Mouse (Mus musculus) lung, embryonic 16.5 days (tissue): Measurements from ENCODE around the gene Runx3. TPM values are rescaled to one million over a fixed set of nuclear protein-coding genes. Genes with fewer than 3 reads are reported as not detected.
"Not testable (repeated sequence)": the region's sequence is repeated elsewhere in the genome, so short reads cannot be mapped to it uniquely, and the experiment has no call there.

ENCODE experiments used
- ATAC-seq: fragments of 200-750 bp; cut with Nextera tagmentation; 2 replicates; pipeline ENCODE4 v1.8.0; 2017; ENCODE audit warnings: low read depth, mild to moderate bottlenecking, moderate library complexity
- H3K27ac ChIP-seq: fragments of 300-500 bp; sonication (generic); 2 replicates; pipeline ENCODE4 v1.5.1; 2014; ENCODE audit warnings: mild to moderate bottlenecking, control low read depth, low read length
- H3K27me3 ChIP-seq: fragments of 300-500 bp; sonication (generic); 2 replicates; pipeline ENCODE4 v1.6.1; 2014; ENCODE audit warnings: low read depth, low read length, mixed read lengths; ENCODE audit not compliant: control insufficient read depth, insufficient read depth
- H3K36me3 ChIP-seq: fragments of 300-500 bp; sonication (generic); 2 replicates; pipeline ENCODE4 v1.6.1; 2014; ENCODE audit warnings: low read length; ENCODE audit not compliant: control insufficient read depth, insufficient read depth
- H3K4me1 ChIP-seq: fragments of 300-500 bp; sonication (generic); replicated peaks from 2 replicates; pipeline ENCODE4 v1.6.1; 2014; ENCODE audit warnings: low read length, mixed read lengths; ENCODE audit not compliant: control insufficient read depth, insufficient read depth
- H3K4me2 ChIP-seq: fragments of 300-500 bp; sonication (generic); 2 replicates; pipeline ENCODE4 v1.6.1; 2014; ENCODE audit warnings: low read depth, low read length, control low read depth
- H3K4me3 ChIP-seq: fragments of 300-500 bp; sonication (generic); 2 replicates; pipeline ENCODE4 v1.5.1; 2014; ENCODE audit warnings: mild to moderate bottlenecking, low read length, control low read depth
- H3K9ac ChIP-seq: fragments of 300-500 bp; sonication (generic); 2 replicates; pipeline ENCODE4 v1.6.1; 2014; ENCODE audit warnings: low read length, control low read depth
- H3K9me3 ChIP-seq: fragments of 300-500 bp; sonication (generic); 2 replicates; pipeline ENCODE4 v1.6.1; 2016; ENCODE audit warnings: low read length; ENCODE audit not compliant: control insufficient read depth
- WGBS: fragments of 180-500 bp; shearing (Covaris S2); extraction: QIAGEN DNeasy Blood & Tissue Kit; methylation state at CpG from one replicate; pipeline ENCODE4 v1.1.7; 2014; 5-methylcytosine and 5-hydroxymethylcytosine counted together
- polyA plus RNA-seq: library from polyadenylated mRNA; unstranded; fragments of >200 nt; fragmentation: Nextera tagmentation; extraction: Ambion mirVana; gene quantifications from 2 replicates; pipeline ENCODE4 v1.2.1, GENCODE M21; 2015

Gene Runx3
- polyA plus RNA-seq, 1 experiment from 2014 or later = 0.16 TPM

DNA sequence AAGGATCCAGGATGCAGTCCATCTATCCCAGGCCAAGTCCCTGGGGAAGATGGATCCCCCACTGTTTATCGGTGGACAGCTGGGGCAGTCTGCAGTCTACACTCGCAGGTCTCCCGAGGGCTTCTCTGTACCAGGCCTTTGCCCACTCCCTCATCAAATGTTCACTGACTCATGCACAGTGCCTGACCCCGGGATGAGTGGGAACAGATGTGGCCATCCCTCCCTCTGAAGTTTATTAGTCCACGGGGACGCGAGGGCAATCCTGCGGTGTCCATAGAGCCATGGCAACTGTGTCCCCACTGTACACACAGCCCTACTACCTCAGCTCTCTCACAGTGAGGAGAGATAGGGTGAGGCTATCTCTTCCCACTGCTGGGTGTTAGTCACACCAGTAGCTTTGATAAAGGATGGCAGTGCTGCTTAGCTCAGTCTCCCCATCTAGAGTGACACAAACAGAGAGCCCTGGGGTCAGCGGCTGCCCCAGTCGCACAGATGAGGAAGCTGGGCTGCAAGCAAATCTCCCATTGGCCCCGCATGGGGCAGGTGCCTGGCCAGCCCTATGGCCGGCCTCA is 50.9 kb downstream of the Runx3 start:
- H3K27ac ChIP-seq = no peak overlapping the region
- H3K4me1 ChIP-seq = peaks cover 15% of the 10 kb centered on the region
- no peak for ATAC-seq
- peaks cover 40% of the 10 kb centered on the region for H3K27me3 ChIP-seq
- WGBS = 67% methylated on average over 12 of the region's 12 CpGs
- H3K36me3 ChIP-seq = no peaks in the 10 kb centered on the region
- no peak overlapping the region for H3K4me3 ChIP-seq
- no peaks in the 10 kb centered on the region for H3K9me3 ChIP-seq
- H3K4me2 ChIP-seq = no peak overlapping the region
- H3K9ac ChIP-seq = no peak overlapping the region

GRCm38 (mm10) chr4:135175406-135176120 is 55.1 kb downstream of the Runx3 start:
- H3K27me3 ChIP-seq = peaks cover 22% of the 10 kb centered on the region
- peak overlapping the region; percentile 61 for H3K4me2 ChIP-seq
- H3K36me3 ChIP-seq = no peaks in the 10 kb centered on the region
- H3K9ac ChIP-seq = peak overlapping the region; percentile 48; the same call in 1 of the 2 replicates
- no peak overlapping the region for H3K27ac ChIP-seq
- peak; percentile 58 for ATAC-seq
- peak overlapping the region; percentile 34 for H3K4me3 ChIP-seq
- no peaks in the 10 kb centered on the region for H3K9me3 ChIP-seq
- peaks cover 8% of the 10 kb centered on the region for H3K4me1 ChIP-seq
- 13% methylated on average over 38 of the region's 38 CpGs for WGBS

GRCm38 (mm10) chr4:135177568-135177967 is 57.1 kb downstream of the Runx3 start:
- ATAC-seq = no peak
- Histone ChIP-seq H3K9me3 (no peaks in the 10 kb centered on the region), H3K27ac (no peak overlapping the region), H3K9ac (no peak overlapping the region), H3K27me3 (peaks cover 11% of the 10 kb centered on the region; the same call in 1 of the 2 replicates), H3K4me3 (no peak overlapping the region), H3K36me3 (no peaks in the 10 kb centered on the region), H3K4me2 (no peak overlapping the region), H3K4me1 (peaks cover 8% of the 10 kb centered on the region)

GRCm38 (mm10) chr4:135179077-135179481 is 58.6 kb downstream of the Runx3 start:
- Histone ChIP-seq H3K9ac (no peak overlapping the region), H3K27ac (no peak overlapping the region), H3K36me3 (no peaks in the 10 kb centered on the region), H3K9me3 (no peaks in the 10 kb centered on the region), H3K27me3 (peaks cover 8% of the 10 kb centered on the region; the same call in 1 of the 2 replicates), H3K4me3 (no peak overlapping the region), H3K4me2 (no peak overlapping the region), H3K4me1 (peaks cover 8% of the 10 kb centered on the region)
- WGBS = 32% methylated on average over 5 of the region's 5 CpGs
- no peak for ATAC-seq

- H3K27ac ChIP-seq = no peak overlapping the region
- 82% methylated on average over 4 of the region's 4 CpGs for WGBS
- H3K36me3 ChIP-seq = no peaks in the 10 kb centered on the region
- no peak for ATAC-seq
- no peaks in the 10 kb centered on the region for H3K4me1 ChIP-seq
- H3K4me3 ChIP-seq = no peak overlapping the region
- H3K9me3 ChIP-seq = no peaks in the 10 kb centered on the region
- no peak overlapping the region for H3K4me2 ChIP-seq
- H3K27me3 ChIP-seq = no peaks in the 10 kb centered on the region
- H3K9ac ChIP-seq = no peak overlapping the region
Observed at GRCm38 (mm10) chr4:135181819-135182218, 61.4 kb downstream of the Runx3 start.

DNA sequence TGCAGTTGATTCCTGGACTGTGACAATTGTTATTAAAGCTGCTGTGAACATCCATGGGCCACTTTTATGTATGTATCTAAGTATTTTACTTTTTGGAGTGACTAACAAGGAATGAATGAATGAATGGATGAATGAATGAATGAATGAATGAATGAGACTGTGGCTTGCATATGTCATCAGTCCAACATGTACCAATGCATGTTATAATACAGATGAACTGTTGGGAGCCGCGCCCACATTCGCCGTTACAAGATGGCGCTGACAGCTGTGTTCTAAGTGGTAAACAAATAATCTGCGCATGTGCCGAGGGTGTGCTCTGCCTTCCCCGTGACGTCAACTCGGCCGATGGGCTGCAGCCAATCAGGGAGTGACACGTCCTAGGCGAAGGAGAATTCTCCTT is 63.8 kb downstream of the Runx3 start:
- not testable (repeated sequence) for H3K9ac ChIP-seq, H3K4me3 ChIP-seq, ATAC-seq, H3K27me3 ChIP-seq, H3K27ac ChIP-seq, H3K9me3 ChIP-seq, H3K4me2 ChIP-seq, H3K36me3 ChIP-seq, H3K4me1 ChIP-seq
- 99% methylated on average over 5 of the region's 13 CpGs for WGBS

GRCm38 (mm10) chr4:135189452-135190008 is 69.1 kb downstream of the Runx3 start:
- Histone ChIP-seq H3K4me1 (no peaks in the 10 kb centered on the region), H3K9ac (no peak overlapping the region), H3K4me3 (no peak overlapping the region), H3K36me3 (no peaks in the 10 kb centered on the region), H3K4me2 (no peak overlapping the region), H3K27ac (no peak overlapping the region), H3K9me3 (no peaks in the 10 kb centered on the region), H3K27me3 (no peaks in the 10 kb centered on the region)
- ATAC-seq = no peak
- WGBS = 73% methylated on average over 12 of the region's 12 CpGs

- 84% methylated on average over 1 of the region's 1 CpGs for WGBS
- no peaks in the 10 kb centered on the region for H3K27me3 ChIP-seq
- H3K9me3 ChIP-seq = no peaks in the 10 kb centered on the region
- H3K36me3 ChIP-seq = no peaks in the 10 kb centered on the region
- no peak for ATAC-seq
- no peak overlapping the region for H3K4me3 ChIP-seq
- no peak overlapping the region for H3K4me2 ChIP-seq
- H3K27ac ChIP-seq = no peak overlapping the region
- no peak overlapping the region for H3K9ac ChIP-seq
- no peaks in the 10 kb centered on the region for H3K4me1 ChIP-seq
Observed at GRCm38 (mm10) chr4:135190364-135190763, 69.9 kb downstream of the Runx3 start.

- Histone ChIP-seq H3K4me2 (no peak overlapping the region), H3K4me3 (no peak overlapping the region), H3K4me1 (no peaks in the 10 kb centered on the region), H3K27ac (no peak overlapping the region), H3K27me3 (no peaks in the 10 kb centered on the region), H3K36me3 (no peaks in the 10 kb centered on the region), H3K9me3 (no peaks in the 10 kb centered on the region), H3K9ac (no peak overlapping the region)
- 54% methylated on average over 1 of the region's 1 CpGs for WGBS
- no peak for ATAC-seq
Observed at GRCm38 (mm10) chr4:135191185-135191584, 70.7 kb downstream of the Runx3 start.
